Mouse (Mus musculus): Measurements from ENCODE around the gene Dtl.

The Dtl gene

DNA sequence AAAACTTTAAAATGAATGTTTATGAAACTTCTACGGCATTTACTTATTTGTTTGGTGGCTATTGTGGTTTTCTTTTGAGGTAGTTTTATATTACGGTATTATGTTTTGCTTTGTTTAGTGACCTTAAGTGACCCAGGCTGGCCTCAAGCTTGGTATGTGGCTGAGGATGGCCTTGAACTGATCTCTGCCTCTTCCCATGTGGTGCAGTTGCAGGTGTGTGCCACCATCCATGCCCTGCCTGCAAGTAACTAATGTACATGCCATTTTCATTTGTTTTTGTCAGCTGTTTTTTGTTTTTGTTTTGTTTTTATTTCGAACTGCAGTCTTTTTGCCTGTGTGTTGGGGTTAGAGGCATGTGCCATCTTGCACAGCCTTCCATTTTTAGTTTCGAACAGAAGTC, 6.3 kb upstream of the Dtl start:
- intact Hi-C loops (cut with DNase I), result no loop called here

DNA sequence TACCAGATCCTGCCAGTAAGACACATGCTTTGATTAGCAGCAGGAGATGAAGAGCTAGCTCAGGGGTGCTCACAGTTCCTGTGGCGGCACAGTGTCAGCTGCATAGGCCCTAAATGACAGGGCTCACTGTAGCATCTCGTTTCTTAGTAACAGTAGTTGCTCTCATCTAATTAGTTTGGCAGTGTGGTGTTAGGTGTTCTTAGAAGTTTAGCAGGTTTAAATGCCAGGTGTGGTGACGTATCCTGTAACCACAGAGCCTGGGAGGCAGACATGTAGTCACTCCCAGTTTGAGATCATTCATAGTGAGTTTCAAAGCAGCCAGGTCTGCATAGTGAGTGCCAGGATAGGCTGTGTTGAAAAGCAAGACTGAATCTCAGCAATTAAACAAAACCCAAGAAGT, 4.2 kb upstream of the Dtl start:
- intact Hi-C loops (cut with DNase I), result no loop called here

DNA sequence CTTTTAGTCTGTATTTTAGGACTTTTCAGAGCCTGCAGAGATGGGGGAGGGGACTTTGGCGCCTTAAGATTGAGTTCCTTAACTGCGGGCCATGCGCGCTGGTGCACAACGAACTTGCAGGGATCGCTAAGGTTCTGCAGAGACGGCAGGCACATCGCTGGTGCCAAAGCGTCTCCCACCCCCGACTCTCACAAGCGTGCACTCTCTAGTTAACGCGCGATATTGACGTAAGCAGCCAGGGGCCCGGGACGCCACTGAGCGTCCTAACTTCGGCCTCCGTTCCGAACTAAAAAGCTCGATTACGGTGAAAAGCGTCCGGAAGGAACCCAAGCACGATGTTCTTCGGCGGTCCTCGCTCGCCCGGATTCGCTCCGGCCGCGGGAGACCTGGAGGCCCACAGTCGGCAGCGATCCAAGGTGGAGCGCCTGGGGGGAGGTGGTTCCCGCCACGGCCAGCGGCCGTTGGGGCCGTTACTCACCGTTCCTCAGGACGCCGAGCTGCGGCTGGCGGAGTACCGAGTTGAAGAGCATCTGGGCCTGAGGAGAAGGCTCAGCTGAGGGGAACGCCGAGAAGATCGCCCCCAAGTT, 380 bp downstream of the Dtl start:
- intact Hi-C loops (cut with DNase I), result no loop called here

DNA sequence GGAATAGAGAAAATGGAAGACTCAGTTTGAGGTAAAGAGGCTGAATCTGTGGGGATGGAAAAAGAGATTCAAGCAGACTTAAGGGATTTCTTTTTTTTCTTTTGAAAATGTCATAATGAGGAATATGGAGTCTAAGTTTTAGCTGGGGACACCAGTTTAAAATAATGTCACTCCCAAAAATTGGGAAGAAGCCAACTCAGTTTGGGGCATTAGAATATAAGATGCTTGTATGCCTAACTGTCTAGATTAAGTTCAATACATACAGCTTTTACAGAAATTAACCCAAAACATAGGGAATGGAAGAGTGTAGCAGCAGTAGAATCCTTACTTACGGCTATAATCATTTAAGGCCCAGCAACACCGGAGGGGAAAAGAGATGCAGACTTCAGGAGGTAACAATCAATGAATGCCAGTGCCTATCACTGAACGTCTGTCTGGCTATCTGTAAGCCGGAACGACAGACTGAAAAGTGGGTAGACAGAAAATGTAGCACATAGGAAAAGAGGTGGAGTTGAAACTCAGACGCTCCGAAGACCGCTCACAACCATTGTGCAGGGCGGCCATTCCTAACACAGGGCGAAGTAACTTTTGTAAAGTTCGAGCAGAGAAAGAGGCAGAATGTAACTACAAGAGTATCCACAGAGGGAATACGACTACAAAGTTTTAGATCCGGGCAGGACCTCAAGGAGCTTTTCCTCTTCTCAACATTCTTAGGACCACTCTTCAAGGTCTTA, 1.3 kb downstream of the Dtl start:
- intact Hi-C loops (cut with DNase I), result no loop called here

DNA sequence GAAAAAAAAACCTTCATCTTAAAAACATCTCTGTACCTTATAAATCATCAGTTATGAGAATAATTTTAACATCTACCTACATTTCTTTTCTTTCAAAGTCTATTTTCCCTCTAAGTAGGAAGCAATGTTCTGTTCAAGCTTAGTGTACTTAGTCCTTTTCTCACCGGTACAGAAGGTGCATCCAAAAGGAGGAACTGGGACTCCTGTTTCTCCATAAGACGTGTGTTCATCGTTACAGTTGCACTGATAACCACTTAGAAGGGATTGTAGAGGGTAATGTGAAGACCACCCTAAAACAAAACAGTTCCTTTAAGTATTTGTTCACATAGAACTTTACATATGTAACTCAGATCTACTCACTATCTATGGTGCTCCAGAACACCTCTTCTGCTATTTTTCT, 4.9 kb downstream of the Dtl start:
- intact Hi-C loops (cut with DNase I), result no loop called here

DNA sequence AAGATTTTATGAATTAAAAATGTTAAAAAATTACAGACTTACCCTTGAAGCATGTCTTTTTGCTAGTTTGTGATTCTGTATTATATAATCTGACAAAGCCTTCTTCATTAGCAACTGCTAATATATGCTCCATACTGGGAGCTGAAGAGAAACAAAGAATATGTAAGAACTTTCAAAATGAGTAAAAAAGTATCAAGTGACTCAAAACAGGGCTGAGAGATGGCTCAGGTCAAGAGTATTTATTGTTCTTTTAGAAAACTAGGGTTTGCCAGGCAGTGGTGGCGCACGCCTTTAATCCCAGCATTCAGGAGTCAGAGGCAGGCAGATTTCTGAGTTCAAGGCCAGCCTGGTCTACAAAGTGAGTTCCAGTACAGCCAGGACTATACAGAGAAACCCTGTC, 5.7 kb downstream of the Dtl start:
- intact Hi-C loops (cut with DNase I), result loop anchor here (5.0 kb wide), 1 partner anchor 257 kb away; no protein-coding TSS in a partner anchor

DNA sequence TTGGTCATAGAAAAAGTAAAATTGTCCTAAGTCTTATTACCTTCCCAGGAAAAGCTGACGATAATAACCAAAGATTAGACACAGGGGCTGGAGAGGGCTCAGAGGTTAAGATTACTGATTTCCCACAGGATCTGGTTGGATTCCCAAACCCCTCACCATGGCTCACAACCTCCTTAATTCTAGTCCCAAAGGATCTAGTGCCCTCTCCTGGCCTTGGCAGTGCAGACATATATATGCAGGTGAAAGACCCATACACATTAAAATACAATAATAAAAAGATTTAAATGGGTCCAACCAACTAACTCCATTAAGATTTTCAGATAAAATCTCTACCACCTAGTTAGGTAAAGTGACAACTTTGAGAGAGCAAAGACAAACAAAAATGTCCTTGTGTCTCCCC, 7.5 kb downstream of the Dtl start:
- intact Hi-C loops (cut with DNase I), result loop anchor here (5.0 kb wide), 1 partner anchor 256 kb away; no protein-coding TSS in a partner anchor

DNA sequence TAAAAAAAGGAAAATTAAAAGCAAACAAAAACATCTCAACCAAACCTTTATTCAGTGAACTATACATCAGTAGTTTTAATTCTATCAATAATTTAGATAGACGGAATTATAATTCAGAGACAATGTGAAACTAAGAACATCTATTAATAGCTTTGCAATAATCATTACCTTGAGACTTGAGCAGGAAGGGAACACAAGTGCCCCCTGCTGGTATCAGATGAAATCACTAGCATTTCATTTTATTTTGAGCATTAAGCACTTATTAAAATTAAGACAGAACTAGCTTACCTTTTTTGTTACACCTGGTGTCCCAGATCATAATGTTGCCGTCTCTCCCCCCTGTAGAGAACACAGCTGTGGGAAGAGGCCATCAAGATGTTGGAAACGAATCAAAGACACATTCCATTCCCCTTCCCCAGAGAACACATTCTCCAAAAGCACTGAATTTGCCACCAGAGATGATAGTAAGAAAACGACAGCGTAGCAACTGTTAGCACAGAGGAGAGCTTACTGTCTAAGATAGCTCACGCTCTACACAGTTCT, 12.4 kb downstream of the Dtl start:
- intact Hi-C loops (cut with DNase I), result loop anchor here (2.0 to 5.0 kb wide), 2 partner anchors 172 to 191 kb away; no protein-coding TSS in a partner anchor

DNA sequence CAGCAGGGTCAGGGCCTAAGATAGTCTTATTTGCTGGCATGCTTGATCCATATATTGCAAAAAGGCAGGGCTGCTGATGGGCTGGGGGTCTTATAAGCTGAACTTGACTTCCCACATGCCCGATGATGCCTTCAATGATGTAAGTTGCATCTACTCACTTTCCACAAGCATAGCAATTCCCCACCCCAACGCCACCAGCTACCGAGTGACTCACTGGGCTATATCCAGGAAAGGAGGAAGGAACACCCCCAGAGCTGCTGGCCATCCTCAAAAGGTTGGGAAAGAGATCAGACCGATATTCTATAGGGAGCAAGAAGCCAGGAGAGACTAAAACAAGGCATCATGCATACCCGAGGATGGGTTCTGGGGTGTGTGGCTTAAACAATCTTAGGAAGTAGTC, 15.6 kb downstream of the Dtl start:
- intact Hi-C loops (cut with DNase I), result loop anchor here (5.0 kb wide), 1 partner anchor 187 kb away; no protein-coding TSS in a partner anchor

DNA sequence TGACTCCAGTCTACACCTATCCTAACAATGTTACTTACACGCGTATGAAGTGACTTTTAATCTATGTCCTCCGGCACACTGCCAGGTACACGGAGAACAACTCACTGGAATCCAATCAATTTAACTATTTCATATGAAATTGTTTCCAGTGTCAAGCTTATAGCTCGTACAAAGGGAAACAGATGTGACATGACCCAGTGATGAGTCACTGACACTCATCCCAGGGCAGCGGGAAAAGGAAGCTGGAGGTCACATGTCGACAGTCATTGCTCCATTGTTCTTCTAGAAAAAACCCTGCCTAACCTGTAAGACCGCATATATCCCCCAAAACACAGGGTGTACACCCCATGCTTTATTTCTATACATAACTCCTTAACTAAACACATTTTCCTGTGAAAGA, 18.2 kb downstream of the Dtl start:
- intact Hi-C loops (cut with DNase I), result no loop called here

DNA sequence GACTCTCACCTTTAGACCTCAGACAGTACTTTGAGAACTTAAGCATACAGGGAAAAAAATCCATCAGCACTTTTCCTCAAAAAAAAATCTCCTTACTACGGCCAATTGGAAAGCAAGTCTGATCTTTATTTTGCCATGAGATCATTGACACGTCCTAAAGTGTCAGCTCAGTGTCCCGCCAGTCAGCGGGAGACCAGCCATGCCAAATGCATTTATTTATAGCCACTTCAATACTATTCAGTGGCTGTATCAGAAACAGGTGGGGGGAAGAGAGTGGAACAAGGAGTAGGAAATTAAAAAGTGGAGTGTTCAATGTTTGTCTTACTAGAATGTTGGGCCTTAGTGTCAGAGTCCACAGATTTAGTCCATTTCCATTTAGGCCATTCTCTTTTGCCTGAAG, 24.6 kb downstream of the Dtl start:
- intact Hi-C loops (cut with DNase I), result no loop called here

DNA sequence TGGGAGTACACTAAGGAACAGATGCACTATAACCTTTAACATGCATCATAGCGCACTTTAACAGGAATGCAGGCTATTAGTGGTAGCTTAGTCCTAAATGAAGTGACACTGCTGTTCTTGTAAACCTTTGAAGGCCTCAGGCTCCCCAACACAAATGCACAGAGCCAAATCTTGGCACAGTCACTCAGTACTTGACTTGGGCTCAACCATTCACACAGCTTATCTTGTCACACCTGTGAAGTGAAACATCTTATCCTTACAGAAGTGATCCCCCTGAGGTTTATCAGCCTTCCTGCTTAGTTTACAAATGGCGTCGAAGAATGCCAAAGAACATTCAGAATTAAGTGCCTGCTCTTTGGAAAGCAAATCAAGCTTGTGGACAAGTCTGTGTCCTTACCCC, 31.6 kb downstream of the Dtl start:
- intact Hi-C loops (cut with DNase I), result no loop called here

DNA sequence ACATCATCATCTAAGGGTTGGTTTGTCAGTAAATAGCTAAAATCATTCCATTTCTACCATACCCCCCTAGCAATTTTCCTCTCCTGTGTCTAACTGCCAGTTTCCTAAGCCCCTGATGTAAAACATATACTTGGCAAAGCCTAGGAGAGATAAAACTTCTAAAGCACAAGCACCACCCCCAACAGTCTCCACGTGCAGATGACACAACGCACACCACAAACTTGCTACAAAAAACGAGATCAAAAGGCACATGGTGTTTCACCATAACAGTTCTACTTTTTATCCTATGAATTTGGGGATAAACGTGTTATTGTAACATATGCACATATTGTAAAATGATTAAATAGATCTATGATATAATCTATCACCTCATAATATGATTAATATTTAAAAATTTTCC, 33.7 kb downstream of the Dtl start:
- intact Hi-C loops (cut with DNase I), result no loop called here

DNA sequence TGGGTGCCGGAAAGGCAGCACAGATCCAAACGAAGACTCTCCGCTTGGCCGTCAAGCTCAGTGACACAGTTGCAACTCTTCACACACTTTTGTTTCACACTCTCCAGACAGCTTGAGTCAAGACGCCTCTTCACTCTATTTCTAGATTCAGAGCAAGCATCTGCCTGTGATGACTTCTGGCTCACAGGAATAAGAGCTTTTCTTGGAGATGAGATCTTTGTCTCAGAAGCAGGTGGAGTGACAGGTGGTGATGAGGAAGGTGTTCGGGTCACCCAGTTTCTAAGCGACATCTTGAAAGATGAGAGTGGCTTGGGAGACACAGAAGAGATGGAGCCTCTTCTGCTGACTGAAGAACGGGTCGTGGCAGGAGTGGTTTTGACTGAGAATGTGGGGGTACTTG, 34.3 kb downstream of the Dtl start:
- intact Hi-C loops (cut with DNase I), result no loop called here

DNA sequence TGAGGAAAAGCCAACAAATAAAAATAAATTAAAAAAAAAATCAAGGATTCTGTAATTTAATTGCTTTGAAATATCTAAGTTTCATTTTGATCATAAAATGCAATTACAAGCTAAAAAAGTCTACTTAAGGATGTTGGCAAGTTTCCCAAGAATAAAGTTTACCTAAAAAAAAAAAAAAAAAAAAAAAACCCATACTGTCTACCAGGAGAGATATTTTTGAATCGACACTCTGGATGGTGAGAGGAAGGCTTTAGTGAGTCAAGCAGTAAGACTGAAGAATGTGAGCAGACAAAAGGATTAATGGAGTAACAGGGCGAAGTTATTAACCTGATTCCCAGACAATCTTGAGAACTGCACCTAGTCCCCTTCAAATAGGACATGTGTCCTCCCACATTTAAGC, 35.0 kb downstream of the Dtl start:
- intact Hi-C loops (cut with DNase I), result no loop called here

DNA sequence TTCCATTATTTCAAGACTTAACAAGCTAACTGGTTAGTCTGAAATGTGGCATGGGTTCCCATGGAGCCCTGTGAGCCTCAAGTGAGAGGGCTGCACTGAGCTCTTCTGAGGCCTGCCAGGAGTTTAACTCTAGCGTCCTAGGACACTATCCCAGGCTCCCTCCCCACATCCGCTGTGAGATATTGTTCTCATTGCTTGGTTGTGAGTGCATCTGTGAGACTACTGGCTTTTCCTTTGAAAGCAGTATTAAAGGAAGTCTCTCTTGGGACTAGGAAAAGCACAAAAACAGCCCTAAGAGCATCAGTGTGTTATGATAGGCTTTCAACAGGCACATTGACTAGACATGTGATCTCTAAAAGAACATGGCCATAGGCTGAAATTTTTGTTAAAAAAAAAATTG, 40.4 kb downstream of the Dtl start:
- intact Hi-C loops (cut with DNase I), result no loop called here

DNA sequence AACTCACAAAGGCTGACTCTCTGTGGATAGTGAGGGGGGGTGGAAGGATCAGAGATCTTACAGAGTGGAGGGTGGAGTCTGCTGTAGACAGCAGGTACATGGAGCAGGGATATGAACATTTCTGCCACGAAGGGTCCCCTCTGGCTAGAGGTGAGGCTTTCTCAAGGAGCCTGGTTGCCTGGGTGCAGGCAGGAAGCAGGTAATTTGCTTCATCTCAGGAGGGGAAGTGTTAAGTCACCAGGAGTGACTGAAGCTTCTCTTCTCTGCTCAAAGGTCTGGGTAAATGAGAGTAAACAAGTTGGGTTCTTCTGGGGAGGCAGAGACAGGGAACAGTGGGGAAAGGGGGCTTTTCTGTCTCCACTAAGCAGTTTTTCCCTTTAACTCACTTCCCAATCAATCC, 44.3 kb downstream of the Dtl start:
- intact Hi-C loops (cut with DNase I), result no loop called here

DNA sequence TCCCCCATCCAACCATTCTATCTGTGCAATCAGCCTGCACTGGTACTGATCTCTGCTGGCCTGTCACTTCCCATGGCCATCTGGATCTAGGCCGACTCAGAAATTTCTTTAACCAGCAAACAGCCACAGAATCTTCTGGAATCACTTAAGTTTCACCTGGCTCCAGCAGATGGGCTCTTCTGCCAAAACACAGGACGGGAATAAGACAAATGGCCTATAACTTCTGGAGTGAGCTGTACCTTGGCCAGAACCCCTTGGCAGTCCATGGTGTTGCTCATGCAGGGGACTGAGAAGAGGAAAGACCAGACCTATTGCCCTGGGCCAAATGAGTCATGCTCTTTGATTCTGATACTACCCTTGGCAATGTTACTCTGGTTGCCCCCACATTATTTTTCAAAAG, 45.9 kb downstream of the Dtl start:
- intact Hi-C loops (cut with DNase I), result no loop called here

DNA sequence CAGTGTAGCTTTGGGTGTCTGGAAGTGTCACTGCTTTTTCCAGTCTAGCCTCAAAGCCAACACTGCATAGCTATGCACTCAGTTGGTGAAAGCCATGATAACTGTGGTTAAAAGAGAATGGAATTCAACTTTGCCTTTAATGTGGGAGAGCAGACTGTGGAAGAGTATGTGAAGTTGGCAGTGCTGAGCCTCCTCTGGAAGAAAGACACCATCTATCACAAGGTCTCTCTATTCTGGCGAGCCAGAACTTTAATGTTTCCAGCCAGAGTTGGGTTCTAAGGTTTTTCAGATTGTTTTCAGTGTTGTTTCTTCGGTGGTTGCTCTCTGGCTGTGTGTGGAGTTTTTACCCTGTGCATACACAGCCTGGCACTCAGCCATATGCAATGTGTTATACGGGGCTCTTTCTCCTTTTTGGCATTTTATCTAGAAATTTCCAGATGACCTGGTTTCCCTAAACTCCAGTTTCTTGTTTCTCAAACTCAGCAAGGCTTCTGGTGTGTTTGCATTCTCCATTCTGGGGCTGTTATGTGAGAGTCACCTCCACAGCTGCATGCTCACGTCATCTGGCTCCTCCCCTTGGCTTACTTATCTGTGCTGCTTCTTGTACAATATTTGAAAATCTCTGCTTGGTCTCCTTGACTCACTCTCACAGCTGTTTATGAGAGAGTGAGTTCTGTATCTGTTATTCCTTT, 47.3 kb downstream of the Dtl start:
- intact Hi-C loops (cut with DNase I), result no loop called here

DNA sequence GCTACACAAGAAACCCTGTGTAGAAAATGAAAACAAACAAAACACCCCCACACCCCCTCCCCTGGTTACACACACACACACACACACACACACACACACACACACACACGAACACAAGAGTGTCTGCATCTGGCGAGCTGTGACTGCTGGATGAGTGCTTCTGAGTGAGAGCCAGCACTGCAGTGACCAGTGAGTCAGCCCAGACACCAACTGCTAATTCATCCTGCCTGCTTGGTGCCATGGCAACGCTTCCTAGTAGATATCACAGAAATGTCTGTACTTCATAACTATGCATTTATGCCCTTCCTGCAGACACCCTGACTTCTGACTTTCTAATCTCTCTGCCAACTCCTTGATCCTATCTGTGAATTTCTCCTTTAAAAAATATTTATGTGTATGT, 48.3 kb downstream of the Dtl start:
- intact Hi-C loops (cut with DNase I), result no loop called here

DNA sequence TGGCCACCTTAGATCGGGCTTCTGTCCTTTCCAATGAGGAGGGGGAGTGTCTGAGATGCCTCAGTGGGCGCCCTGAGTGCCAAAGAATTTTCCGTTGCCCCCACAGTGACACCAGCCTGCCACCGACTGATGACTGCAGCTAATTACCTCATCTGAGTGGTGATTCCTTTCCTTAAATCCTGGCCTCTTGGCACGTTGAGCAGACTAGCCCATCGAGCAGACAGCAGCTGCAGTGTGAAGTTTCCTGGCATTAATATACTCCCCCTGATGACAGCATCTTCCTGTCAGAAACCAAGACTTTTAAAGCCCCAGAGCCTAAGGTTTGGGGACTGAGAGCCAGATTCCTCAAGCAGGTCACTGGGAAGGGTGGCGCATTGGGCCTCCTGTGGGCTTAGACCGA, 53.9 kb downstream of the Dtl start:
- intact Hi-C loops (cut with DNase I), result no loop called here

DNA sequence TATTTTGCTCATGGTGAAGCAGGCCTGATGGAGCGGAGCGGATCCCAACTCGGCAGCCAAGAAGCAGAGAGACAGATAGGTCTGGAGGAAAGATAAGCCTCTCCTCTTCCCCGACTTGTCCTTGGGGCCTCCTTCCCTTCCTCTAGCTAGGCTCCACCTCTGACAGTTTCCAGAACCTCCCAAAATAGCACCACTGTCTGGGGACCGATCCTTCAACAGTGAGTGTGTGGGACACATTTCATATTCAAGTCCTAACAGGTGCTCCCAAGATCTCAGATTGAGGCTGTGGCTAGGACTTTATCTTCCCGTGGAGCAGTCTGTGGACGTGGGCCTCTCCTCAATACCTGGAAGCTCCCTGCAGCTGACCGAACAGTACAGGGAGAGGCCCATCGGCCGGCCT, 54.7 kb downstream of the Dtl start:
- intact Hi-C loops (cut with DNase I), result no loop called here
